22 mouse cellular contexts compared by ENCODE assay signal in genomic region chr14:38730465-38730864, GRCm38 (mm10).
DNase-seq lines count a peak whose midpoint lies in the region; ATAC-seq and TF ChIP-seq lines count a peak whose summit lies in the region.
"Had no signal": no experiment of that assay in that cellular context is flagged by ENCODE, and none has a peak within 500 bp of the region (broad histone marks: within the 10 kb centered on the region; RNA-seq: fewer than 3 reads in every experiment).

No protein-coding gene starts in this region.

- H3K4me2 ChIP-seq in forebrain, embryonic 11.5 days (ENCODE audit: low read depth, low read length, severe bottlenecking): no peak overlapping the region
- no peak overlapping the region for H3K4me2 ChIP-seq in forebrain, embryonic 16.5 days (ENCODE audit: low read length)
- H3K4me2 ChIP-seq in forebrain, embryonic 14.5 days (ENCODE audit: low read length): no peak overlapping the region
- H3K4me2 ChIP-seq in hindbrain, postnatal 0 days (ENCODE audit: low read depth, low read length): no peak overlapping the region
- H3K4me2 ChIP-seq: embryonic facial prominence, embryonic 12.5 days had no signal

- H3K36me3 ChIP-seq in forebrain, embryonic 11.5 days (ENCODE audit: control insufficient read depth, insufficient read depth, low read length): no peaks in the 10 kb centered on the region
- no peaks in the 10 kb centered on the region for H3K36me3 ChIP-seq in forebrain, embryonic 16.5 days (ENCODE audit: control insufficient read depth, insufficient read depth)
- no peaks in the 10 kb centered on the region for H3K36me3 ChIP-seq in forebrain, embryonic 14.5 days (ENCODE audit: control insufficient read depth, insufficient read depth, low read length)
- no peaks in the 10 kb centered on the region for H3K36me3 ChIP-seq in forebrain, embryonic 10.5 days (replicated peaks)
- no peaks in the 10 kb centered on the region for H3K36me3 ChIP-seq in hindbrain, postnatal 0 days (ENCODE audit: insufficient read depth, low read length)
- H3K36me3 ChIP-seq: embryonic facial prominence, embryonic 10.5 days; embryonic facial prominence, embryonic 12.5 days; G1E had no signal

- no peak overlapping the region for H3K9ac ChIP-seq in forebrain, embryonic 11.5 days (ENCODE audit: low read length)
- no peak overlapping the region for H3K9ac ChIP-seq in forebrain, embryonic 16.5 days (replicated peaks; ENCODE audit: low read depth, low read length)
- H3K9ac ChIP-seq in forebrain, embryonic 14.5 days (ENCODE audit: low read length): no peak overlapping the region
- no peak overlapping the region for H3K9ac ChIP-seq in hindbrain, postnatal 0 days (replicated peaks; ENCODE audit: low read length)
- H3K9ac ChIP-seq: embryonic facial prominence, embryonic 12.5 days; forebrain, postnatal 0 days had no signal

- DNase-seq in forebrain, embryonic 11.5 days (ENCODE audit: low spot score): no peak
- peak; percentile 57 for DNase-seq in forebrain, embryonic 14.5 days (ENCODE audit: low spot score)
- no peak for DNase-seq in forebrain, embryonic 10.5 days (ENCODE audit: extremely low spot score, low spot score)
- peak; percentile 23 for DNase-seq in retina, postnatal 1 day
- DNase-seq in retina, embryonic 14.5 days (ENCODE audit: low spot score): no peak
- no peak for DNase-seq in hindbrain, postnatal 0 days (ENCODE audit: low spot score)
- DNase-seq: adrenal gland, adult 2 months; adrenal gland, postnatal 10 days; adrenal gland, postnatal 25 days; B cell, adult 2 months; cerebellum, adult 11-12 months; cerebellum, adult 2 months; cerebellum, adult 9-10 months; cerebellum, postnatal 10 days; cerebellum, postnatal 25 days; forebrain, postnatal 0 days had no signal

- TF ChIP-seq CTCF in hindbrain, postnatal 0 days (IDR thresholded peaks at IDR 0.05; ENCODE audit: low read depth): no peak

- no peak overlapping the region for H3K27ac ChIP-seq in forebrain, embryonic 11.5 days (ENCODE audit: low read depth, low read length)
- no peak overlapping the region for H3K27ac ChIP-seq in forebrain, embryonic 16.5 days (ENCODE audit: low read length)
- no peak overlapping the region for H3K27ac ChIP-seq in forebrain, embryonic 14.5 days (ENCODE audit: low read depth, low read length)
- no peak overlapping the region for H3K27ac ChIP-seq in forebrain, embryonic 10.5 days
- no peak overlapping the region for H3K27ac ChIP-seq in hindbrain, postnatal 0 days
- H3K27ac ChIP-seq: embryonic facial prominence, embryonic 10.5 days; embryonic facial prominence, embryonic 12.5 days had no signal

- H3K4me1 ChIP-seq in forebrain, embryonic 11.5 days (replicated peaks; ENCODE audit: control insufficient read depth, insufficient read depth, low read length): no peaks in the 10 kb centered on the region
- no peaks in the 10 kb centered on the region for H3K4me1 ChIP-seq in forebrain, embryonic 16.5 days (replicated peaks; ENCODE audit: control insufficient read depth, insufficient read depth, low read length)
- H3K4me1 ChIP-seq in forebrain, embryonic 14.5 days (ENCODE audit: control insufficient read depth, insufficient read depth, low read length): no peaks in the 10 kb centered on the region
- H3K4me1 ChIP-seq in forebrain, embryonic 10.5 days: no peaks in the 10 kb centered on the region
- H3K4me1 ChIP-seq in hindbrain, postnatal 0 days (ENCODE audit: insufficient read depth, low read length): no peaks in the 10 kb centered on the region
- H3K4me1 ChIP-seq: embryonic facial prominence, embryonic 10.5 days; embryonic facial prominence, embryonic 12.5 days had no signal

- H3K4me3 ChIP-seq in forebrain, embryonic 11.5 days (ENCODE audit: low read depth, low read length): no peak overlapping the region
- H3K4me3 ChIP-seq in forebrain, embryonic 16.5 days (replicated peaks; ENCODE audit: low read length): no peak overlapping the region
- no peak overlapping the region for H3K4me3 ChIP-seq in forebrain, embryonic 14.5 days (ENCODE audit: low read depth, low read length)
- no peak overlapping the region for H3K4me3 ChIP-seq in forebrain, embryonic 10.5 days
- no peak overlapping the region for H3K4me3 ChIP-seq in hindbrain, postnatal 0 days (ENCODE audit: low read length)
- H3K4me3 ChIP-seq: embryonic facial prominence, embryonic 10.5 days; embryonic facial prominence, embryonic 12.5 days had no signal

- H3K9me3 ChIP-seq in forebrain, embryonic 11.5 days (ENCODE audit: control insufficient read depth, low read length): no peaks in the 10 kb centered on the region
- no peaks in the 10 kb centered on the region for H3K9me3 ChIP-seq in forebrain, embryonic 16.5 days (ENCODE audit: control insufficient read depth, low read length)
- no peaks in the 10 kb centered on the region for H3K9me3 ChIP-seq in forebrain, embryonic 14.5 days (replicated peaks; ENCODE audit: control insufficient read depth, low read length)
- H3K9me3 ChIP-seq in forebrain, embryonic 10.5 days: no peaks in the 10 kb centered on the region
- no peaks in the 10 kb centered on the region for H3K9me3 ChIP-seq in hindbrain, postnatal 0 days (ENCODE audit: low read length)
- H3K9me3 ChIP-seq: embryonic facial prominence, embryonic 10.5 days; embryonic facial prominence, embryonic 12.5 days; G1E had no signal

- H3K27me3 ChIP-seq in forebrain, embryonic 11.5 days (ENCODE audit: control insufficient read depth, insufficient read depth, low read length): no peaks in the 10 kb centered on the region
- no peaks in the 10 kb centered on the region for H3K27me3 ChIP-seq in forebrain, embryonic 16.5 days (replicated peaks; ENCODE audit: control insufficient read depth, insufficient read depth, low read length)
- H3K27me3 ChIP-seq in forebrain, embryonic 14.5 days (replicated peaks; ENCODE audit: control insufficient read depth, insufficient read depth, low read length): no peaks in the 10 kb centered on the region
- H3K27me3 ChIP-seq in forebrain, embryonic 10.5 days (ENCODE audit: poor library complexity, severe bottlenecking): no peaks in the 10 kb centered on the region
- no peaks in the 10 kb centered on the region for H3K27me3 ChIP-seq in hindbrain, postnatal 0 days (ENCODE audit: insufficient read depth, low read length)
- H3K27me3 ChIP-seq: CH12.LX; embryonic facial prominence, embryonic 12.5 days had no signal

- peak; percentile 51; the same call in 1 of the 2 replicates for ATAC-seq in forebrain, embryonic 11.5 days (replicated peaks; ENCODE audit: low FRiP score)
- no peak for ATAC-seq in forebrain, embryonic 16.5 days
- ATAC-seq in forebrain, embryonic 14.5 days: peak; percentile 50; the same call in 1 of the 2 replicates
- no peak for ATAC-seq in hindbrain, postnatal 0 days
- ATAC-seq: CD4-positive, CD25-positive, alpha-beta regulatory T cell, adult 4 months; forebrain, postnatal 0 days had no signal

Comparison
In these comparisons a context has a peak if more than half of its experiments do, and no peak if none do; other contexts are left out.
1. ATAC-seq: peak in forebrain, embryonic 11.5 days (single experiment) and forebrain, embryonic 14.5 days (single experiment); none in forebrain, embryonic 16.5 days (single experiment) and hindbrain, postnatal 0 days (single experiment).
2. DNase-seq: peak in forebrain, embryonic 14.5 days (single experiment) and retina, postnatal 1 day (single experiment); none in forebrain, embryonic 11.5 days (single experiment), forebrain, embryonic 10.5 days (single experiment), retina, embryonic 14.5 days (single experiment) and hindbrain, postnatal 0 days (single experiment).